15 mouse cellular contexts compared by ENCODE assay signal in genomic region chr5:37634791-37635190, GRCm38 (mm10).
DNase-seq lines count a peak whose midpoint lies in the region; TF ChIP-seq lines count a peak whose summit lies in the region.
"Had no signal": no experiment of that assay in that cellular context is flagged by ENCODE, and none has a peak within 500 bp of the region (broad histone marks: within the 10 kb centered on the region; RNA-seq: fewer than 3 reads in every experiment).

No protein-coding gene starts in this region.

- H3K36me3 ChIP-seq in heart, adult 2 months (ENCODE audit: control insufficient read depth, insufficient read depth, low read length), result no peaks in the 10 kb centered on the region
- H3K36me3 ChIP-seq in heart, embryonic 10.5 days, result no peaks in the 10 kb centered on the region
- H3K36me3 ChIP-seq: G1E had no signal

- 60% methylated on average over 2 of the region's 2 CpGs for WGBS in heart, adult 2 months
- 72% methylated on average over 2 of the region's 2 CpGs for WGBS in heart, embryonic 10.5 days

- TF ChIP-seq CTCF in heart, adult 2 months (IDR thresholded peaks at IDR 0.05), result no peak

- no peak for TF ChIP-seq POLR2A in heart, adult 2 months (IDR thresholded peaks at IDR 0.05; ENCODE audit: insufficient read depth, low read depth, low read length)

- no peak overlapping the region for H3K4me3 ChIP-seq in heart, adult 2 months
- H3K4me3 ChIP-seq in heart, embryonic 10.5 days, result no peak overlapping the region

- no peaks in the 10 kb centered on the region for H3K4me1 ChIP-seq in heart, adult 2 months (ENCODE audit: control insufficient read depth, insufficient read depth, low read length)
- H3K4me1 ChIP-seq in heart, embryonic 10.5 days, result no peaks in the 10 kb centered on the region

- H3K9ac ChIP-seq in heart, adult 2 months (ENCODE audit: low read depth, low read length), result no peak overlapping the region

- TF ChIP-seq EP300 in heart, adult 2 months (IDR thresholded peaks at IDR 0.05; ENCODE audit: insufficient read depth, low read depth, low read length), result no peak

- no peaks in the 10 kb centered on the region for H3K9me3 ChIP-seq in heart, embryonic 10.5 days

- intact Hi-C loops in heart, adult 2 months (cut with DNase I), result no loop called here
- intact Hi-C loops in heart, postnatal 14 days (cut with DNase I), result no loop called here

- H3K27me3 ChIP-seq in heart, adult 2 months (ENCODE audit: control insufficient read depth, insufficient read depth, low read length), result no peaks in the 10 kb centered on the region
- H3K27me3 ChIP-seq in heart, embryonic 10.5 days (ENCODE audit: insufficient read depth, poor library complexity, severe bottlenecking), result no peaks in the 10 kb centered on the region

- H3K79me2 ChIP-seq in heart, adult 2 months (replicated peaks; ENCODE audit: control insufficient read depth, insufficient read depth, low read length), result no peaks in the 10 kb centered on the region

- DNase-seq in heart, adult 11 months, result peak; percentile 57
- DNase-seq in heart, adult 2 months, result no peak
- DNase-seq in heart, embryonic 10.5 days (ENCODE audit: low spot score), result peak; percentile 63
- no peak for DNase-seq in heart, postnatal 14 days
- DNase-seq: adrenal gland, adult 2 months; adrenal gland, adult 8-10 months; adrenal gland, postnatal 10 days; adrenal gland, postnatal 14 days; adrenal gland, postnatal 25 days; adrenal gland, postnatal 36 days; B cell, adult 2 months; cerebellum, adult 11 months; cerebellum, adult 11-12 months; cerebellum, adult 18-20 months had no signal

- no peak overlapping the region for H3K27ac ChIP-seq in heart, adult 2 months
- H3K27ac ChIP-seq in heart, embryonic 10.5 days, result no peak overlapping the region

Comparison
In these comparisons a context has a peak if more than half of its experiments do, and no peak if none do; other contexts are left out.
1. DNase-seq: peak in heart, adult 11 months (single experiment) and heart, embryonic 10.5 days (single experiment); none in heart, adult 2 months (0 of 2) and heart, postnatal 14 days (0 of 2).